Mouse (Mus musculus) hindlimb bud, embryonic 11.5 days (tissue): ENCODE results near the gene Dnah17.

Experiments used
- DNase-seq: peaks from one replicate; pipeline ENCODE4 v3.0.0-alpha.2; 2012; ENCODE audit warnings: low read depth, low spot score; ENCODE audit errors: extremely low spot score

The Dnah17 gene

GRCm38 (mm10) chr11:117975211-117975967, 155.0 kb downstream of the Dnah17 start:
- DNase-seq = no peak

- DNase-seq = no peak
Observed at GRCm38 (mm10) chr11:117974327-117975125, 155.9 kb downstream of the Dnah17 start.

- no peak for DNase-seq
Observed at GRCm38 (mm10) chr11:117973569-117973968, 156.9 kb downstream of the Dnah17 start.

- DNase-seq = no peak
Observed at GRCm38 (mm10) chr11:117972656-117973558, 157.5 kb downstream of the Dnah17 start.
